Mouse (Mus musculus) olfactory bulb, adult 2 months (tissue): ENCODE measurements around the gene Gm17581. TPM values are rescaled to one million over a fixed set of nuclear protein-coding genes. Genes with fewer than 3 reads are reported as not detected.
A peak's percentile ranks its signal among the peaks of the same experiment; 100 is the strongest.
"Not testable (repeated sequence)": the region's sequence is repeated elsewhere in the genome, so short reads cannot be mapped to it uniquely, and the experiment has no call there.

Source experiments
- H3K27ac ChIP-seq: fragments of 200-500 bp; 2 replicates; pipeline ENCODE4 v1.5.1; 2012; ENCODE audit warnings: low read depth, low read length; ENCODE audit not compliant: insufficient read depth
- H3K4me1 ChIP-seq: fragments of 200-500 bp; 2 replicates; pipeline ENCODE4 v1.6.1; 2012; ENCODE audit warnings: low read length; ENCODE audit not compliant: control insufficient read depth, insufficient read depth
- H3K4me3 ChIP-seq: fragments of 200-500 bp; 2 replicates; pipeline ENCODE4 v1.5.1; 2012; ENCODE audit warnings: mild to moderate bottlenecking, low read depth, low read length, moderate library complexity; ENCODE audit not compliant: insufficient read depth
- CTCF ChIP-seq: fragments of 200-500 bp; IDR thresholded peaks from 2 replicates; pipeline ENCODE4 v1.5.1; 2012; ENCODE audit warnings: low read depth, mild to moderate bottlenecking, low read length, moderate library complexity; ENCODE audit not compliant: insufficient read depth
- POLR2A ChIP-seq: fragments of 200-500 bp; IDR thresholded peaks from 2 replicates; pipeline ENCODE4 v1.6.1; 2012; ENCODE audit warnings: mild to moderate bottlenecking, low read depth, low read length, moderate library complexity; ENCODE audit not compliant: insufficient read depth
- WGBS: fragments of 180-500 bp; shearing (Covaris S2); methylation state at CpG from one replicate; pipeline ENCODE4 v1.1.7; 2018; 5-methylcytosine and 5-hydroxymethylcytosine counted together
- polyA plus RNA-seq: library from polyadenylated mRNA; stranded (reverse); fragments of >200 nt; gene quantifications from 2 replicates; pipeline ENCODE4 v1.2.4, GENCODE M21; 2012; ENCODE audit warnings: low replicate concordance; ENCODE audit not compliant: missing spikeins, insufficient read depth, insufficient read length

Gm17581 gene
- polyA plus RNA-seq, result not detected in 2 replicates

DNA sequence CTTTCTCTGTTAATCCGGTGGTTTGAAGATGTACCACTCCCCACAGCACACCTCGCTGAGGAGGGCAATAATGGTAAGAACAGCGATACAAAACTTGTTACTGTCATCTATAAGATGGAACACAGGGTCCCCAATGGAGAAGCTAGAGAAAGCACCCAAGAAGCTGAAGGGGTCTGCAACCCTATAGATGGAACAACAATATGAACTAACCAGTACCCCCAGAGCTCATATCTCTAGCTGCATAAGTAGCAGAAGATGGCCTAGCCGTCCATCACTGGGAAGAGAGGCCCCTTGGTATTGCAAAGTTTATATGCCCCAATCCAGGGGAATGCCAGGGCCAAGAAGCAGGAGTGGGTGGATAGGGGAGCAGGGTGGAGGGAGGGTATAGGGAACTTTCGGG is at the start of gene Gm17581:
Gm17581 (minus strand) TSS at position 101 of the 400 bp plus-strand sequence.
- not testable (repeated sequence) for H3K4me1 ChIP-seq, H3K27ac ChIP-seq, H3K4me3 ChIP-seq
- WGBS, result 83% methylated on average over 5 of the region's 5 CpGs

DNA sequence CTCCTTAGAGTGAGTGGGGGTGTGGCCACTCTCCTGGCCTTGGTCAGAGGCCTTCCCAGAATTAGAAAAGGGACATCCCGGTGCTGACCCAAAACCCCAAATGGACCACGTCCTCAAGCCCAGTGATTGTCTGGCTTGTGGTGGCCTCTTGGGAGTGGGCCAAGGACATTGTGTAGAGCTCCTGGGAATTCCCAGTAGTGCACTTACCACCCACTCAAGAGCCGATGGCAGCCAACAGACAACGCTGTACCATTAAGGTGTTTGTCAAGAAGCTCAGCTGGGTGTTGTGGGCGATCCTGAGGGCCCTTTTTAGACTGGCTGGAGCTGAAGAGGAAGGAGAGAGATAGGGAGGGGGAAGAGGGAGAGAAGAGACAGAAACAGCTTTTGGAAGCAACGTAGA is 48.9 kb upstream of the Gm17581 start:
- Histone ChIP-seq H3K4me1 (peaks cover 19% of the 10 kb centered on the region), H3K4me3 (no peak overlapping the region), H3K27ac (no peak overlapping the region)
- 38% methylated on average over 6 of the region's 6 CpGs for WGBS
- TF ChIP-seq POLR2A (no peak), CTCF (no peak)

DNA sequence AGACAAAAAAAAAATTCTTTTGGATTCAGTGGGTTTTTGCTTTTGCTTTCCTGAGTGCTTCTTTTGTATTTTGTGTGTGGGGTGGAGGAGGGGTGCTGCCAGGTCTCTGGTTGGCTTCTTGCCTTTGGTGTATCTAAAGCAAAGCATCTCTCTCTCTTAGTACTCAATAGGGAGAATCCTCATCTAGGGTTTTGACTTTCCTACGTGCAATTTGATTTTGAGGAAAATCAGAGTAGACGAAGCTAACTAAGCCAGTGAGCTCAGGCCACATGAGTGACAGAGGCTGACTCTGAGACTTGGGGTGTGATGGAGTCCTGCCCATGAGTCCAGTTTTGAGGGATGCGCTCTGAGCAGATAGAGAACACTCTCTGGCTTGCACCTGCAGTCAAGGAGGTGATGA is 43.8 kb upstream of the Gm17581 start:
- no peak overlapping the region for H3K27ac ChIP-seq

DNA sequence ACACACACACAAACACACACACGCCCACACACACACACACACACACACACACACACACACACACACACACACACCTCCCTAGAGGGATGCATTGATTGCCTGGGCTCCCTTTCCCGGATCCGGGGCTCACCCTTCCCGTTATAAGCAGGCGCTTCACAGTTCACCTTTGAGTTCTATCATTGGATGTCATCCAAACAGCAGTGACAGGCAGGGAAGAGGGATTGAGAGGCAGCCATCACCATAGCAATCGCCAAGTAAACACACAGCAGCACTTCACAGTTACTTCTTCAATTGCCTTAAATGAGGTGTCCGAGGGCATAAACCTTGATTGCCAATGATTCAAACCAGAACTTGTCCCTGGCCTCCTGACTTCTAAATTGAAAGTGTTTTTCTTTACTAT is 43.4 kb upstream of the Gm17581 start:
- Histone ChIP-seq H3K4me1 (peaks cover 20% of the 10 kb centered on the region), H3K27ac (no peak overlapping the region), H3K4me3 (no peak overlapping the region)
- 54% methylated on average over 7 of the region's 7 CpGs for WGBS
- TF ChIP-seq POLR2A (no peak), CTCF (no peak)

More for the DNA sequence above, 43.8 kb upstream of the Gm17581 start:
- TF ChIP-seq CTCF (no peak), POLR2A (no peak)
- peaks cover 23% of the 10 kb centered on the region for H3K4me1 ChIP-seq
- 80% methylated on average over 3 of the region's 3 CpGs for WGBS
- H3K4me3 ChIP-seq, result no peak overlapping the region

DNA sequence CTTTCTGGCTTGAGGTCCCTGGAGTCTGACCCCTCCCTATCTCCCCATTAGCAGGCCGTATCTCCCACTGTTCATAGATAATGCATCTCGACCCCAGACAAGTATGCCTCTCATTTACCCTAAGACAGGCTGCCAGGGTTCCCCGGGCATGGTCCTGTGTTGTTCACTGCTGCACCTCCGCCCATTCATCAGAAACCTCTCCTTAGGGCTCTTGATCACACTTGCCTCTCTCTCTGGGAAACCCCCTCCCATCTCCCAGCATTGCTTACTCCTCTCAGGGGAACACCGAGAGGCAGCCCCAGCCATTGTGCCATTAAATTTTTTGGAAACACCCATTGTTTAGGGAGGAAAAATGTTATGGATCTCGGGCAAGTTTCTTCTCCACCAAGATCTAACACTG is 42.3 kb upstream of the Gm17581 start:
- WGBS, result 51% methylated on average over 6 of the region's 6 CpGs
- Histone ChIP-seq H3K27ac (no peak overlapping the region), H3K4me1 (peaks cover 18% of the 10 kb centered on the region), H3K4me3 (no peak overlapping the region)
- no peak for TF ChIP-seq CTCF
- TF ChIP-seq POLR2A, result no peak

DNA sequence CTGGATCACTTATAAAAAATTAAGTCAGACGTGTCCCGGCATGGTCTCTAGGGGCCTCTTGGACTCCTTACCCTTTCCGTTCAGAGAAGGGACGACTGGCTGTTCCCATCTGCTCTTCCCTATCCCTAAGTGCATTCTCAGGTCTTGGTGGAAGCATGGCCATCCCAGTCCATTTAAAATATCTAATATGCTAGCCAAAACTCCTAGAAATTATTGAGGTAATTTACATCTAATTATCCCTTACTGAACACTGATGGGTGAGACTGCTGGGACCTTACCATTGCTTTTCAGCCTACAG is 42.0 kb upstream of the Gm17581 start:
- WGBS, result 76% methylated on average over 4 of the region's 4 CpGs
- Histone ChIP-seq H3K4me3 (no peak overlapping the region), H3K4me1 (peaks cover 18% of the 10 kb centered on the region), H3K27ac (no peak overlapping the region)
- no peak for TF ChIP-seq CTCF

DNA sequence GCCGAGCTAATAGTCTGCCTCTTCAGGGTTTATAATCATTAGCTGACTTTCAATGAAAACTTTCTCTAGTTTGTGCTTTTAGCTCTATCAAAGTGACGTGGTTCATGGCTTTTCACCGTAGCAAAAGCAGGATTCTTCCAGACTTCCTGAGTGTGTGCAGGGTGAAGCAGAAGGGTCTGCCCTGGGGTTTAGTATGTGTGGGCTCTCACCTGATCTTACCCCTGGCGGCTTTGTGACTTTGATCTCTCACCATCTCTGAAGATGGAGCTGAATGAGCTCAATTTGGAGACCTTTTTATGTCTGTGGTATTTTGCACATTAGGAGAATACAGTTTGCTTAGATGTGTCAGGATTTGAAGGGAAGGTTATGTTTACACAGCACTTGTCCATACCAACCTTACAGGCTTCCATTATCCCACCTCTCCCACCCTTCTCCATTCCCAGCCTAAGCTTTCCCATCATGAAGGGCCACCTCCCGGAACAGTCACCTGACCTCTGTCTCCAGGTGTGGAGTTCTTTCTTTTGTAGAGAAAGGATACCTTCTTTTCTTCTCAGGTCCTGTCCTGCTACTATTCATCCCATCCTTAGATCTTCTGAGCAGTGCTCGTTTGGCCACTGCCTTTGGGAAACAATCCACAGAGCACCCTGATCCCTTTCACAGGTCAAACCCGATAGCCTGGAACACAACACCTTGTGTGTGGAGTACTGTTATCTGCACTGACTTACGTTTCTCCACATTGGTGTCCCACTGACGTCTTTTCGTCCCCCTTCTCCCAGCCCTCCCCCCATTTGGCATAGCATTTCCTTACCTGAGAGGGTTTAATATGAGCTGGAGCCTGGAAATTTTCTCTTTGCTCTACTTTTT is 41.4 kb upstream of the Gm17581 start:
- H3K27ac ChIP-seq, result no peak overlapping the region

DNA sequence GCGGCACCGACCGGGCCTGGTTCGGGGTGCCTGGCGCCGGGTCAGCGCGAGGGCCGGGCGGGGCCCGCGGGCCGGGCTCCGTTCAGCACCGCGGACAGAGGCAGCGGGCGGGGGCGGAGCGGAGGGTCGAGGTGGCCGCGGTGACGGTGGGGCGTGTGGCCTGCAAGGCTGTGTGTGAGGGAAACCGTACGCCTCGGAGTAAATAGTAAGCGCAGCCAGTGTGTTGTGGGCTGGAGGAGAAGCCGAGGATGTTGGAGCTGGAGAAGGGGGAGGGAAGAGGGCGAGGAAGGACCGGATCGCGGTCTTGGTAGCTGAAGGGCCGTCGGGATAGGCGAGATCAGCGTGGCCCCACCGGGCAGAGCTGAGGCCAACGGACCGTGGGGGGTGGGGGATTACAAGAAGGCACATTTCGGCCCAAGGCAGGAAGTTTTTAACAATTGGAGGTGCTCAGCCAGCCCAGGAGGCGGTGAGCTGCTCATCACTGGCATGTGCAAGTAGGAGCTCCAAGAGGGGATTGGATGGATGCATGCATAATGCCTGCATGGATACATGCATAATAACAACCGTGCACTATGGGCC is 40.1 kb upstream of the Gm17581 start:
- Histone ChIP-seq H3K27ac (peak overlapping the region; percentile 40), H3K4me3 (peak overlapping the region; percentile 82), H3K4me1 (peaks cover 18% of the 10 kb centered on the region)
- TF ChIP-seq POLR2A, result no peak
- no peak for TF ChIP-seq CTCF
- 1% methylated on average over 44 of the region's 44 CpGs for WGBS

More for the DNA sequence above, 41.4 kb upstream of the Gm17581 start:
- no peak for TF ChIP-seq CTCF
- no peak for TF ChIP-seq POLR2A
- Histone ChIP-seq H3K4me1 (peaks cover 18% of the 10 kb centered on the region), H3K4me3 (no peak overlapping the region)
- 59% methylated on average over 10 of the region's 10 CpGs for WGBS

DNA sequence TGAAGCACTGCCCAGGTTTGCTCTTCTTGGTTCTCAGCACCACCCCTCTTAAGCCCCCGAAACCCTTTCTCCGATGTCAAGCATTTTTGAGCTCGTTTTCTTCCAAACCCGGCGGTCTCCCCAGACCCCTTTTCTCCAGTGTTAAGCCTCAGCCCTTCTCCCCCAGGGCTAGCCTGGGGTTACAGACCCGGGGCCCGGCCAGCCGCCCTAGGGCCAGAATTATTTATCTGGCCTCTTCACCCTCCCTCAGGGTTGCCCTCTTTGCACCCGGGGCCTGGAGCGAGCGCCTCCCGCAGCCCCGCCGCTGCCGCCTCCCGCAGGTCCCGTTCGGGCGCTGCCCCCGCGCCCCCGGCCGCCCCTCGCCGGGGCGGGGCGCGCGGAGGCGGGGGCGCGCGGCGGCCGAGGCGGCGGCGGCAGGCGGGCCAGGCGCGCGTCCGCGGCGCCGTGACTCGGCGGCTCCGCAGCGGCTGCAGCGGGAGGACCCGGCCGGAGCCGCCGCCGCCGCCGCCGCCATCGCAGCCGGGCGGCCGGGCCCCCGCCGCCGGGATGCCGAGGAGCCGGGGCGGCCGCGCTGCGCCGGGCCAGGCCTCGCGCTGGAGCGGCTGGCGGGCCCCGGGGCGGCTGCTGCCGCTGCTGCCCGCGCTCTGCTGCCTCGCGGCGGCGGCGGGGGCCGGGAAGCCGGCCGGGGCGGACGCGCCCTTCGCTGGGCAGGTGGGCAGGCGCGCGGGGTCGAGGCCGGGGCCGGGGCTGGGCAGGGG is 39.4 kb upstream of the Gm17581 start, which contains the start of gene Mmp24:
Mmp24 (plus strand) TSS at position 416 of the 758 bp plus-strand sequence.
- WGBS, result 26% methylated on average over 100 of the region's 100 CpGs
- TF ChIP-seq CTCF, result no peak
- TF ChIP-seq POLR2A, result no peak
- Histone ChIP-seq H3K4me1 (peaks cover 17% of the 10 kb centered on the region), H3K4me3 (peak within 1 kb of the TSS; percentile 82), H3K27ac (peak within 1 kb of the TSS; percentile 40)
